Mouse (Mus musculus) liver, embryonic 16.5 days (tissue): ENCODE results near the gene Dennd2d. TPM values are rescaled to one million over a fixed set of nuclear protein-coding genes. Genes with fewer than 3 reads are reported as not detected.

Source experiments
- ATAC-seq: fragments of 200-750 bp; cut with Nextera tagmentation; 2 replicates; pipeline ENCODE4 v1.8.0; 2017; ENCODE audit warnings: low read depth, mild to moderate bottlenecking, moderate number of reproducible peaks, moderate library complexity
- H3K27ac ChIP-seq: fragments of 300-500 bp; sonication (generic); 2 replicates; pipeline ENCODE4 v1.5.1; 2014; ENCODE audit warnings: mild to moderate bottlenecking, low read length
- H3K27me3 ChIP-seq: fragments of 300-500 bp; sonication (generic); 2 replicates; pipeline ENCODE4 v1.6.1; 2014; ENCODE audit warnings: low read depth, low read length, mixed read lengths; ENCODE audit not compliant: control insufficient read depth, insufficient read depth
- H3K36me3 ChIP-seq: fragments of 300-500 bp; sonication (generic); 2 replicates; pipeline ENCODE4 v1.6.1; 2014; ENCODE audit warnings: mild to moderate bottlenecking; ENCODE audit not compliant: control insufficient read depth, insufficient read depth
- H3K4me1 ChIP-seq: fragments of 300-500 bp; sonication (generic); 2 replicates; pipeline ENCODE4 v1.6.1; 2014; ENCODE audit warnings: low read depth, low read length, mixed read lengths; ENCODE audit not compliant: control insufficient read depth
- H3K4me2 ChIP-seq: fragments of 300-500 bp; sonication (generic); 2 replicates; pipeline ENCODE4 v1.6.1; 2014; ENCODE audit warnings: low read depth, low read length, mixed read lengths
- H3K4me3 ChIP-seq: fragments of 300-500 bp; sonication (generic); 2 replicates; pipeline ENCODE4 v1.5.1; 2014; ENCODE audit warnings: low read depth, mild to moderate bottlenecking, low read length
- H3K9ac ChIP-seq: fragments of 300-500 bp; sonication (generic); 2 replicates; pipeline ENCODE4 v1.6.1; 2014; ENCODE audit warnings: low read depth, low read length
- H3K9me3 ChIP-seq: fragments of 300-500 bp; sonication (generic); replicated peaks from 2 replicates; pipeline ENCODE4 v1.6.1; 2016; ENCODE audit warnings: low read length; ENCODE audit not compliant: control insufficient read depth
- WGBS: fragments of 180-500 bp; shearing (Covaris S2); extraction: QIAGEN DNeasy Blood & Tissue Kit; methylation state at CpG from one replicate; pipeline ENCODE4 v1.1.7; 2014; ENCODE audit not compliant: insufficient replicate concordance; 5-methylcytosine and 5-hydroxymethylcytosine counted together
- polyA plus RNA-seq: library from polyadenylated mRNA; unstranded; fragments of >200 nt; fragmentation: Nextera tagmentation; extraction: Ambion mirVana; gene quantifications from 2 replicates; pipeline ENCODE4 v1.2.1, GENCODE M21; 2015

Gene Dennd2d
- polyA plus RNA-seq, 1 experiment from 2014 or later, result 4.8 TPM

GRCm38 (mm10) chr3:106493202-106493601, 11.0 kb downstream of the Dennd2d start:
- no peak overlapping the region for H3K9ac ChIP-seq
- no peaks in the 10 kb centered on the region for H3K9me3 ChIP-seq
- WGBS, result 47% methylated on average over 8 of the region's 8 CpGs
- ATAC-seq, result no peak
- 0 out of 2 replicates have a peak overlapping the region, but pooled peaks have one; percentile 10 for H3K27ac ChIP-seq
- H3K4me2 ChIP-seq, result no peak overlapping the region
- H3K4me3 ChIP-seq, result no peak overlapping the region
- no peaks in the 10 kb centered on the region for H3K27me3 ChIP-seq
- no peaks in the 10 kb centered on the region for H3K36me3 ChIP-seq
- H3K4me1 ChIP-seq, result peaks cover 43% of the 10 kb centered on the region

- Histone ChIP-seq H3K4me1 (peaks cover 43% of the 10 kb centered on the region), H3K9ac (no peak overlapping the region), H3K4me3 (no peak overlapping the region), H3K36me3 (no peaks in the 10 kb centered on the region), H3K9me3 (no peaks in the 10 kb centered on the region), H3K27me3 (no peaks in the 10 kb centered on the region), H3K27ac (no peak overlapping the region), H3K4me2 (no peak overlapping the region)
- 56% methylated on average over 3 of the region's 3 CpGs for WGBS
- ATAC-seq, result no peak
Measured at GRCm38 (mm10) chr3:106493882-106494281, 11.7 kb downstream of the Dennd2d start.

- no peaks in the 10 kb centered on the region for H3K27me3 ChIP-seq
- no peaks in the 10 kb centered on the region for H3K36me3 ChIP-seq
- peak; percentile 39 for ATAC-seq
- H3K4me3 ChIP-seq, result no peak overlapping the region
- H3K9me3 ChIP-seq, result no peaks in the 10 kb centered on the region
- H3K4me2 ChIP-seq, result no peak overlapping the region
- H3K4me1 ChIP-seq, result peaks cover 43% of the 10 kb centered on the region
- no peak overlapping the region for H3K27ac ChIP-seq
- H3K9ac ChIP-seq, result no peak overlapping the region
- WGBS, result 20% methylated on average over 1 of the region's 1 CpGs
Measured at GRCm38 (mm10) chr3:106494417-106494950, 12.3 kb downstream of the Dennd2d start.

GRCm38 (mm10) chr3:106495346-106496044, 13.3 kb downstream of the Dennd2d start:
- 35% methylated on average over 1 of the region's 1 CpGs for WGBS
- no peaks in the 10 kb centered on the region for H3K9me3 ChIP-seq
- ATAC-seq, result peak; percentile 35; the same call in 1 of the 2 replicates
- no peaks in the 10 kb centered on the region for H3K27me3 ChIP-seq
- 0 out of 2 replicates have a peak overlapping the region, but pooled peaks have one; percentile 15 for H3K4me2 ChIP-seq
- H3K9ac ChIP-seq, result no peak overlapping the region
- H3K4me3 ChIP-seq, result no peak overlapping the region
- peaks cover 43% of the 10 kb centered on the region for H3K4me1 ChIP-seq
- peak overlapping the region; percentile 80 for H3K27ac ChIP-seq
- H3K36me3 ChIP-seq, result no peaks in the 10 kb centered on the region; the same call in 1 of the 2 replicates

- H3K4me3 ChIP-seq, result no peak overlapping the region
- H3K4me2 ChIP-seq, result 0 out of 2 replicates have a peak overlapping the region, but pooled peaks have one; percentile 15
- peak overlapping the region; percentile 80 for H3K27ac ChIP-seq
- peaks cover 43% of the 10 kb centered on the region for H3K4me1 ChIP-seq
- H3K9ac ChIP-seq, result no peak overlapping the region
- peak; percentile 82 for ATAC-seq
- H3K9me3 ChIP-seq, result no peaks in the 10 kb centered on the region
- 10% methylated on average over 4 of the region's 4 CpGs for WGBS
- no peaks in the 10 kb centered on the region for H3K27me3 ChIP-seq
- H3K36me3 ChIP-seq, result no peaks in the 10 kb centered on the region; the same call in 1 of the 2 replicates
Measured at GRCm38 (mm10) chr3:106496045-106496721, 14.0 kb downstream of the Dennd2d start.

- ATAC-seq, result no peak
- H3K4me1 ChIP-seq, result peaks cover 38% of the 10 kb centered on the region
- no peak overlapping the region for H3K4me3 ChIP-seq
- H3K9ac ChIP-seq, result no peak overlapping the region
- no peak overlapping the region for H3K4me2 ChIP-seq
- 41% methylated on average over 3 of the region's 3 CpGs for WGBS
- no peak overlapping the region; the same call in 1 of the 2 replicates for H3K27ac ChIP-seq
- no peaks in the 10 kb centered on the region for H3K27me3 ChIP-seq
- H3K36me3 ChIP-seq, result no peaks in the 10 kb centered on the region; the same call in 1 of the 2 replicates
- H3K9me3 ChIP-seq, result no peaks in the 10 kb centered on the region
Measured at GRCm38 (mm10) chr3:106496996-106497395, 14.8 kb downstream of the Dennd2d start.

GRCm38 (mm10) chr3:106500510-106500909, 18.3 kb downstream of the Dennd2d start:
- Histone ChIP-seq H3K27ac (no peak overlapping the region), H3K27me3 (no peaks in the 10 kb centered on the region), H3K9me3 (no peaks in the 10 kb centered on the region), H3K4me1 (peaks cover 9% of the 10 kb centered on the region), H3K4me2 (no peak overlapping the region), H3K9ac (no peak overlapping the region), H3K36me3 (peaks cover 2% of the 10 kb centered on the region), H3K4me3 (no peak overlapping the region)
- no peak for ATAC-seq
- WGBS, result 59% methylated on average over 2 of the region's 2 CpGs

GRCm38 (mm10) chr3:106502892-106503291, 20.7 kb downstream of the Dennd2d start:
- H3K9me3 ChIP-seq, result no peaks in the 10 kb centered on the region
- ATAC-seq, result no peak
- WGBS, result 47% methylated on average over 2 of the region's 2 CpGs

GRCm38 (mm10) chr3:106510669-106511068, 28.5 kb downstream of the Dennd2d start:
- Histone ChIP-seq H3K9me3 (no peaks in the 10 kb centered on the region), H3K4me2 (no peak overlapping the region), H3K36me3 (no peaks in the 10 kb centered on the region), H3K4me3 (no peak overlapping the region), H3K27me3 (no peaks in the 10 kb centered on the region), H3K9ac (no peak overlapping the region), H3K27ac (no peak overlapping the region), H3K4me1 (no peaks in the 10 kb centered on the region)
- no peak for ATAC-seq
- 63% methylated on average over 1 of the region's 1 CpGs for WGBS

More at GRCm38 (mm10) chr3:106502892-106503291, 20.7 kb downstream of the Dennd2d start:
- peaks cover 2% of the 10 kb centered on the region for H3K36me3 ChIP-seq
- no peaks in the 10 kb centered on the region; the same call in 1 of the 2 replicates for H3K4me1 ChIP-seq
- no peak overlapping the region for H3K27ac ChIP-seq
- H3K27me3 ChIP-seq, result no peaks in the 10 kb centered on the region
- H3K9ac ChIP-seq, result no peak overlapping the region
- no peak overlapping the region for H3K4me2 ChIP-seq
- no peak overlapping the region for H3K4me3 ChIP-seq
